Mouse (Mus musculus) activated CD4-positive, CD25-positive, alpha-beta regulatory T cell, adult 4 months (primary cell): ENCODE data around the gene Prima1. TPM values are rescaled to one million over a fixed set of nuclear protein-coding genes. Genes with fewer than 3 reads are reported as not detected.

Experiments
- ATAC-seq: one replicate; pipeline ENCODE4 v1.8.0; 2017
- polyA plus RNA-seq, 2 experiments: library from polyadenylated mRNA; unstranded; fragments of 100-300 nt; shearing (Covaris generic); gene quantifications; one replicate each; pipeline ENCODE4 v1.2.1; 2017

The Prima1 gene
- not detected for polyA plus RNA-seq

DNA sequence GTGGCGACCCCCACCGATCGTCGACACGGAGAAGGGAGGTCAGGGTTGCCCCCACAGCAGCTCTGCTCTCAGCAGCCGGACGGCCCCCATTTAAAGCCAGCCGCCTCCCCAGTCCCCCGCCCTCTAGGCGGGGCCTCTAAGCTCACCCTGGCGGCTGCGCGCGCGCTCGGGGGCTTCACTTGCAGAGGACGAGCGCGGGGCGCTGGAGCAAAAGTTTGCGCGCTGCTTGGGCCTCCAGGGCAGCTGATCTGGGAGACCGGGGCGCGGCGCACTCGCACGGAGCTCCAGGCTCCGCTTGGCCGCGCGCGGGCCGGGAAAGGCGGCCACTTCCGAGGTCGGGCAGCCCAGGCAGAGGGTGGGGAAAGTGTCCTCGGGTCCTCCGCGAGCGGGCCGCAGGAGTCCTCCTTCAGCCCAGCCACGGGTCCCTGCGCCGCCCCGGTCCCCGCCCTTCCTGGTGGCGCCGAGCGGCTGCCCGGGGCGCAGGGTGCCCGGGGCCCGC, at the start of gene Prima1:
TSS of gene Prima1 (minus strand) at position 68 of the 499 bp plus-strand sequence.
- no peak for ATAC-seq

DNA sequence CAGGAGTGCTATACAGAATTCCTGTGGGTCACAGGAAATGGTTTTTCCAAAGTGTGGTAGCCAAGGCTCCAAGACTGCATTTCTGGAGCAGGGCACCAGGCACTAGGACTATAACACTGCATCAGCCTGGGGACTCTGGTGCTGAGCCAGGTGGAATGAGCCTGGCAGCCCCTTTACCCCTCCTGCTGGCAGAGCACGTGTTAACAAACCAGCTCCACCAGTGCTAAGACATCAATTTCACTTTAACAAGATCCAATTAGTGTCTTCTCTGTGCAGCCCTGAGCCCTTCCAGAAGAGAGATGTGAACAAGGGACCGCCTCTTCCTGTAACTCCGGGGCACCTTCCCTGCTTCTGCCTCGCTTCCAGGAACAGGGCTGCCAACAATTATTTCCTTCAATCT, 45.3 kb upstream of the Prima1 start:
- no peak for ATAC-seq

DNA sequence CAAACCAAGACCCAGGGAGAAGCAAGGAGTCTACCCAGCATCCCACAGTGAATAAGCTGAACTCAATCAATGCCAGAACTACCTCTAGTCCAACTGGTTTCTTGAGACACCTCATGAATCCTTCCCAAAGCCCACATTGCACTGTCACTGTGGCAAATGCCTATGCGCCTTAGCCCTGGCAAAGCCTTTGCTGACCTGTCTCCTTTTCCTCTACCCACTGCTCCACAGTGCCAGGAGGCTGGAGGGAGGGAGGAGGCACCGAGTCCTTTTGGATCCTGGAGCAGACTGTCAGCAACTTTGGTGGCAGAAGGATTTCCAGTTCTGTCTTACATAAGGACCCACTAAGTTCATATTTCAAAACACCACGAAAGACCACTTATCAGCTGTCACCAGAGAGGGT, 41.5 kb upstream of the Prima1 start:
- ATAC-seq, result no peak

GRCm38 (mm10) chr12:103282936-103283335, 41.0 kb upstream of the Prima1 start:
- no peak for ATAC-seq

GRCm38 (mm10) chr12:103281912-103282311, 40.0 kb upstream of the Prima1 start:
- no peak for ATAC-seq

DNA sequence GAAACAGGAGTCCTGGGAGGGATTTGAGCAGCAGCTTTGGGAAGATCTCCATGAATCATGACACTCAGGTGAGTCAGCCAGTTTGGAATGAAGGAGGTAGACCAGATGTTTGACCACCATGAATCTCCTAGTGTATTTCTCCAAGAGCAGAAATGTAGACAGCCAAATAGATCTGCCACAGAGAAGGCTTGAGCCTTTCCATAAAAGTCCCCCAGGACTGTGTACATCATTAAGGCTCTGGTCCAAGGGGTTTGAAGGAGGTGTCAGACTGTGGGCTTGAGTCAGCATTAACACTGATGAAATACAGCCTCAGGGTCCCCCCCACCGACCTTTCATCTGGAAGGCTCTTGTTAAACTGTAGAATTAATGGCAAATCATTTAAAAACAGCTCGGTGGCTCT, 39.5 kb upstream of the Prima1 start:
- no peak for ATAC-seq

DNA sequence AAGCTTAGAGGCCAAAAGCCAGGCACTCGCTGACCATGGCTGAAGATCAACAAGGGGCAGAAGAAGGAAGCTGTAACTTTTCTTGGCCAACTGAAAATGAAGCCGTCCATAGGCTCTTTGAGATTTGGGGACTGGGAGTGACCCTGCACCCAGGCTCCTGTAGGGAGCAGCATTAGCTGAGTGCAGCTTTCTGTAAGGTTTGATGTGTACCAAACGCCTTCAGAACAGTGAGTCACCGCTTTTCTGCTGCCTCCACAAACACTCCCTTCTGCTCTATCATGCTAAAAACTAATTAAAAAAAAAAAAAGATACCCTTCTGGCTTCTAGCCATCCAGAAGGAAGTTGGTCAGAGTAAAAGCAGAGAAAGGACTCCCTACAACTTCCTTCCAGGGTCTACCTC, 34.5 kb upstream of the Prima1 start:
- no peak for ATAC-seq

DNA sequence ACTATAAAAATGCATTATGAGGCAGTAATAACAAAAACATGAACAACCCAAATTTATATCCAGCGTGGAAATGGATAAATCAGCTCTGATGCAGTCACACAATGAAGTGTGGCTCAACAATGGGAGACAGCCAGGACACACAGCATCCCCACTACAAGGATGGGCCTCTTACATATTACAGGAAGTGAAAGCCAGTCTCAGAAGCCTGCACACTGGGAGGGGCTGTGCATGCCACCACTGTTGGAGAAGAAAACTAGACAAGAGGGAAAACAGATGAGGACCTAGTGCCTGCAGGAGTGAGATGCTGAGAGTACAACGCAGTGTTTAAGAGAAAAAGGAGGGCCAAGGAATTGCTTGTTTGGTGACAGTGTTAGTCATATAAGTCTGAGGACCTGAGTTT, 31.8 kb upstream of the Prima1 start:
- ATAC-seq, result no peak

GRCm38 (mm10) chr12:103273051-103273450, 31.1 kb upstream of the Prima1 start:
- no peak for ATAC-seq

GRCm38 (mm10) chr12:103272176-103272575, 30.2 kb upstream of the Prima1 start:
- ATAC-seq, result no peak

DNA sequence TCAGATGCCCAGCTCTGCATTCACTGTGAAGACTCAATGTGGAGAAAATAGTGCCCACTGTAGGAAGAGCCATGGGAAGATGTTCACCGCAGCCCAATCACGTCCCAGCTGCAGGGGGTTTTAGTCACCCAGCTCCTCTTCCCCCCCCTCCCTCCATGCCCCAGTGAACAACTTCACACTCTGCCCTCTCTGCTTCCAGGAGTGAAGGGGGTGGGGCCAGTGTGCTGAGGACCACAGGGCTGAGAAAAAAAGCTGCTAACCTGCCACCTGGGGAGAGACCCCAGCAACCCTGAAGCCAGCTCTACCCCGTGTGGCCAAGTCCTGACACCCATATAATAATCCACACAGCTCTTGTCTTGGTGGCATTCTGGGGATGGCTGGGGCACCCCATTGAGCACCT, 24.7 kb upstream of the Prima1 start:
- ATAC-seq, result no peak

DNA sequence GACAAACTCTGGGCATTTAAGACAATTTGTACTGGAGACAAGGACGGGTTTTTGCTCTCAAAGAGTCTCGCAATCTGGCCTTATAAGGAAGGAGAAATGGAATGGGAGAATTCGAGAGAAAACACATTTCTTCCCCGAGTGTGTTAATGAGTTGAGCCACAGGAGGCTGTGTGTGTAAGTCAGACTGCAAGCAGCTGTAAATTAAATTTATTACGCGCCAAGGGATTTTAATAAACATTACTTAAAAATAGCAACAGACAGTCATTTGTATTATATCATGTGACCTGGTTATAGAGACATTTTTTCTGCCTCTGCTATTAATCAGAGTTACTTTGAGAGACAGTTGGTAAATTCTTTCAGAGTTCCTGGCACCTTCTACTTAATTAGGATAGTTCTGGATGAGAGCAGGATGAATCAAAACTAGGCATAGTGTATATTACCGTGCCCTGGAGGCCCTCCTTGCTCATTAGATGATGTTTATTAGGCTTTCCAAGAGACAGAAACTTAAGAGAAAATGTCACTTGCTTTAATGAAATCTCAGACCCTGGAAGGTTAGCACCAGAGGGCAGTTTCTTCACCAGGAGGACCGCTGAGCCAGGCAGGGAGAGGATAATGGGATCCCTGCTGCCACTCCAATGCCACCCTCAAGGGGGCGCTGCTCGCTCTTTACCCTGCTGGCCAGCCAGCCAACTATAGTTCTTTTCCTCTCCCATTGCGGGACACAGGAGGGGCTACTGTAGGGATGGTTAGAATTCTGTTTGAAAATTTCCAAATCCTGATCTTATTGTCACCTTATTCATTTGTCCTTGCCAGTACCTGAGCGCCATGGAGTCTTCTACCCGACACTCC, 20.3 kb upstream of the Prima1 start:
- ATAC-seq, result no peak

DNA sequence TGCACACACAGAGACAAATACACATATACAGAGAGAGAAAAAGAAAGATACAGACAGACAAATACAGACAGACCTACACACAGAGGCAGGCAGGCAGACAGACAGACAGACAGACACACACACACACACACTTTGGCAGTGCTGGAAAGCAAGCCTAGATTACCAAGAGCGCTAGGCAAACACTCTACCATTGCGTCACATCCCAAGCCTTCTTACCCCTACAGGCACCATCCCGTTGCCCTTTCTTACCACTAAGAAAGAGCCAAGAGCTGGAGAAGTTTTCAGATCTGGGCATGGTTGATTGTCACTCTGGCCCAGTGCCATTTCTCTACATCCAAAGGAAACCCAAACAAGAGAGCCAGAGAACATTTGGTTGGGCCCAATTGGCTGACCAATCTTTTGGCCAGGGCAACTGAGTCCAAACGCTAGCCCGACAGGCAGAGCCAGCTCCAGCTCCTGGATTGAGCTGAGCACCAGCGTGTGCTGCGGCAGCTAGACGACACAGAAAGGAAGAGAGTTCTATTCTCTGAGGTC, 11.0 kb upstream of the Prima1 start:
- ATAC-seq, result no peak

DNA sequence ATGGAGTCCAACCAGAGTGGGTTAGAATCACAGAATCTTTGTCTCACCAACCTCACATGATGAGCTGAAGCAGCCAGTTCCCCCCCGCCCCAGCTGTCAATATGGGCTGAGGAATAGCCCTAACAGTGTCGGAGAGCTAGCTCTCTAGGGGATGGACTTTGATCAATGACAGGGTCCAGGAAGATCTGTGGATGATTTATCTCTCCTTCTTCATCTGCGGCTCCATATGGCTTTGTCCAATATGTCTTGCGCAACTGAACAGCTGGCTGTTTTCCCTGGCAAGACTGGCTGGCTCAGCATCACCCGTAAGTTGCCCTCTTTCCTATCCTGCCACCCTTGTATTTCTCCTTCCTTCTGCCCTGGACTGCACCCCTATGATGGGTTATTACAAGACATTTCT, 9.2 kb upstream of the Prima1 start:
- ATAC-seq, result no peak

GRCm38 (mm10) chr12:103250333-103250732, 8.4 kb upstream of the Prima1 start:
- ATAC-seq, result no peak

DNA sequence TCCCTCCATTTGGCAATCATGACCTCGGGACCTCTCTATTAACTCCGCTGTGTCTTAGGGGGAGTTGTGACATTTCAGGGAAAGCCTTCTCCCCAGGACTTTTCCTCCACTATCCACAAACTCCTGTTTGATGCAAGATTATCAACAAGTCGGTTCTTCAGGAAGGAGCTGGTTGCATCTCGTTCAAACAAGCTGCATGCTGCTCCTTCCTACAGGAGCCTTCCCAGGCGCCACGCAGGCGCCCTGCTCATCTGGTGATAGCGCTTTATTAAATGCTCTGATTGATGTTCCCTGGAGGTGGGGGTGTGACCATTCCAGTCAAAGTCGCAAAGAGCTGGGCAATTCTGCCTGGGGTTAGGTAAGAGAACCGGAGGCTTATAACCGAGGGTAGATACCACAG, 1.1 kb upstream of the Prima1 start:
- ATAC-seq, result no peak

DNA sequence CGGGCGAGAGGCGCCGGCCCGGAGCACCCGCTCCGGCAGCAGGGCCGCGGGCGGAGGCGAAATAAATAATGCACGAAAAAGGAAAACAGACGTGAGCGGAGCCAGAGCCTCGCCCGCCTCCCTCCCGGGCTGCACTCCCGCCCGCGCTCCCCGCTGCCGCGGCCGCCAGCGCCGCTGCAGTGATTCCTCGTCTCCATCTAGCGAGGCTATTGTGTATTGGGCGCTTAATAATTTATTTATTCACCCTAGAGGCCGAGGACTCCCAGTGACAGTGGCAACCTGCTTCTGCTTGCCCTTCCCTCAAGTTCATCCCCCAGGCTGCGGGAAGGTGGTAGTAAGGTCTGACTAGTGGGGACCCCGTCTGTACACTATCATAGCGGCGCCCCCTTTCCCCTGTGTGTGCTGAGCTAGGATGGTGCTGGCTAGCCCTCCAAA, 658 bp upstream of the Prima1 start:
- ATAC-seq, result no peak

GRCm38 (mm10) chr12:103241311-103242082, 453 bp downstream of the Prima1 start:
- no peak for ATAC-seq

DNA sequence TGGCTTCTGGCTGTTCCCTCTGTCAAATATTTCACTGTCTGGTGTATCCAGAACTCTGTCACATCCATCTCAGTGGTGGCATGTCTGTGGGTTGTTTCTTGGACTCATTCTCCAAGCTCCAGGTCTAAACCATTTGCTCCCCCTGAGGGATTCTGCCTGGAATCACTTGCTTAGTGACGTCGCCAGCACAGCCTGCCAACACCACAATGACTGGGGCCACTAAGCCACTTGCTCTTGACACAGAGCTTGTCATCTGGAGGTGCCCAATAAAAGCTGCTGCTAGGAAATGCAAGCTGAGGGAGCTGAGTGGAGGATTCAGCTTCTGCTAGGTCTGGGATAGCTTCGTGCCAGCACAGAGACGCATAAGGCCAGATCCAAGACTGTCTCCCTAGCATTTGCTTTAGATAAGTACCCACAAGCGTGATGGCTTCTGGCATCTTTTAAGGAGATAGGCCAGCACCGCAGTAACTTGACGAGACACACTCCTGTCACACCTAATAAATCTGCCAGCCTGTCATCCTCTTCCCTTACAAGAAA, 3.0 kb downstream of the Prima1 start:
- ATAC-seq, result no peak

DNA sequence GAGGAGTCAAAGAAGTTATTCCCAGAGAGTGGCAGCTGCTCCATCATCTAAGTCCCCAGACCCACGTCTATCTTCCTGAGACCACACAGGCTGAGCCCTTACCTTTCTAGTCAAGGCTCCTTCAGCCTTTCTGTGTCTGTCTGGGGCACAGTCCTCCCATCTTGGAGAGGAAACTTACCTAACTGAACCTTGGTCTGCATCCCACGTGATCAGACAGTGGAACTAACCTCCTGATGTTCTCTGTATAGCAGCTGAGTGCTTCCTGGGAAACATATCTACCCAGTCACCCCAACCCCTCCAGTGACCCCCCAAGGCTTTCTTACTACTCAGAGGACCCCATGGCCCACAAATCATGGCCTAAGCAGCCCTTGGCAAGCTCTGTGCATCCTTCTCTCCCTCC, 6.1 kb downstream of the Prima1 start:
- ATAC-seq, result no peak

GRCm38 (mm10) chr12:103235251-103235650, 6.7 kb downstream of the Prima1 start:
- no peak for ATAC-seq

DNA sequence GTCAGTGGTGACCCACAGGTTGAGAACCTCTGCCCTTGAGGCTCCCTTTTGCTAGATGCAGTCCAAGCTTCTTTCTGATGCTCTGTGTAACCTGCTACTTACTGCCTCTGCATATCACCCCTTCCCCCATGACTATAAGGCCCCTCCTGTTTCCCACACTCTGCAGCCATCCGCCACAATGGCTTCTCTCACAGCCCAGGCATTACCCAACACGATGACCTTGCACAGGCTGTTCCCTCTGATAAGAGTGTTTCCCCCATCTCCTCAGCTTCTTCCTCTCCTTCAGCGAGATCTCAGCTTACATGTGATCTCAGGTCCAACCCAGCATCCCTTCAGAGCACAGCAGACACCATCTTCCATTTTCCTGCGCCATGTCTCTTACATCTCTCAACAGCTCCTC, 12.9 kb downstream of the Prima1 start:
- ATAC-seq, result no peak

DNA sequence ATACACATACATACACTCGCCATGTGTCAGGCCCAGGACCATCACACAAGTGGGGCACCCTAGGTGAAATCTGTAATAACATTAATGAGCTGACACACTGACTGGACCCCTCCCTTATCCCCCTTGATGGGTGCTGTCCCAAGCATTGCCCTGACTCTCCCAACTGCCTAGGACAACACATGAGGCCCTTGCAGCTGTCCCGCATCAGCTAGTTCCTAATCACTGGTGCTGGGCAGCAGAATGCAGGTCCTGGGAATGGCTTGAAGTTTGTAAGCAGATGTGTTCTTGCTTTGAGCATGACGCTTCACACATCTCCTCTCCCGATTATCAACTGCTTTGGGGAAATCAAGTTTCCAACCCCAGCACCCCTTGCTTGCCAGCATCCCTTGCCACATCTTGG, 15.8 kb downstream of the Prima1 start:
- no peak for ATAC-seq
